Mouse (Mus musculus) neural tube, embryonic 13.5 days (tissue): ENCODE measurements around the gene Chrd. TPM values are rescaled to one million over a fixed set of nuclear protein-coding genes. Genes with fewer than 3 reads are reported as not detected.

Experiments
- ATAC-seq: fragments of 200-750 bp; cut with Nextera tagmentation; 2 replicates; pipeline ENCODE4 v1.8.0; 2017; ENCODE audit warnings: low read depth, mild to moderate bottlenecking, moderate TSS enrichment, moderate library complexity
- H3K27ac ChIP-seq: fragments of 300-500 bp; sonication (generic); replicated peaks from 2 replicates; pipeline ENCODE4 v1.5.1; 2015; ENCODE audit warnings: moderate library complexity, mild to moderate bottlenecking, inconsistent platforms
- H3K27me3 ChIP-seq: fragments of 300-500 bp; sonication (generic); 2 replicates; pipeline ENCODE4 v1.6.1; 2015; ENCODE audit warnings: mild to moderate bottlenecking, inconsistent platforms
- H3K36me3 ChIP-seq: fragments of 300-500 bp; sonication (generic); 2 replicates; pipeline ENCODE4 v1.6.1; 2015; ENCODE audit warnings: mild to moderate bottlenecking, inconsistent platforms
- H3K4me1 ChIP-seq: fragments of 300-500 bp; sonication (generic); replicated peaks from 2 replicates; pipeline ENCODE4 v1.6.1; 2015; ENCODE audit warnings: inconsistent platforms
- H3K4me2 ChIP-seq: fragments of 300-500 bp; sonication (generic); 2 replicates; pipeline ENCODE4 v1.6.1; 2015; ENCODE audit warnings: inconsistent platforms, mild to moderate bottlenecking, moderate library complexity
- H3K4me3 ChIP-seq: fragments of 300-500 bp; sonication (generic); 2 replicates; pipeline ENCODE4 v1.5.1; 2015; ENCODE audit warnings: mild to moderate bottlenecking, inconsistent platforms
- H3K9ac ChIP-seq: fragments of 300-500 bp; sonication (generic); 2 replicates; pipeline ENCODE4 v1.6.1; 2015; ENCODE audit warnings: moderate library complexity, mild to moderate bottlenecking, inconsistent platforms
- H3K9me3 ChIP-seq: fragments of 300-500 bp; sonication (generic); 2 replicates; pipeline ENCODE4 v1.6.1; 2016; ENCODE audit warnings: inconsistent platforms
- WGBS: fragments of 180-500 bp; shearing (Covaris S2); methylation state at CpG from one replicate; pipeline ENCODE4 v1.1.7; 2015; 5-methylcytosine and 5-hydroxymethylcytosine counted together
- polyA plus RNA-seq: library from polyadenylated mRNA; unstranded; fragments of >200 nt; fragmentation: Nextera tagmentation; extraction: Ambion mirVana; gene quantifications from 2 replicates; pipeline ENCODE4 v1.2.1, GENCODE M21; 2015

Gene Chrd
- polyA plus RNA-seq, 1 experiment from 2014 or later = 6.9 TPM

DNA sequence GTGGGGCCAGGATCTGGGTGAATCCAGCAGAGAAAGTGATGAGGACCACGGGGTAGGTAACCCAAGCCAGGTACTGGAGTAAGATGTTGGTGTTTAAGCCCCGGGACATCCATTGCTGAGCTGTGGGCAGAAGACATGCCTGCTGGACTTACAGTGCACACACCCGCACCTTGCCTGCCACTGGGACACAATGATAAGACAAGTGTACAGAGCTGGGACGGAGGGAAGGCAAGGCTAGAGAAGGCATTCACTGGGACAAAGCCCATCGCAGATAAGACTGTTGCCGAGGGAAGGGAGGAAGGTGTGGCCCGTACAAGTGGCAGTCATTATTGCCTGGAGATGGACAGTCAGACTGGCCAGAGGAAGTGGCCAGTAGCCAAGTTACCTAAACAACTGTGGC, 20.0 kb upstream of the Chrd start:
- no peak overlapping the region for H3K4me2 ChIP-seq

DNA sequence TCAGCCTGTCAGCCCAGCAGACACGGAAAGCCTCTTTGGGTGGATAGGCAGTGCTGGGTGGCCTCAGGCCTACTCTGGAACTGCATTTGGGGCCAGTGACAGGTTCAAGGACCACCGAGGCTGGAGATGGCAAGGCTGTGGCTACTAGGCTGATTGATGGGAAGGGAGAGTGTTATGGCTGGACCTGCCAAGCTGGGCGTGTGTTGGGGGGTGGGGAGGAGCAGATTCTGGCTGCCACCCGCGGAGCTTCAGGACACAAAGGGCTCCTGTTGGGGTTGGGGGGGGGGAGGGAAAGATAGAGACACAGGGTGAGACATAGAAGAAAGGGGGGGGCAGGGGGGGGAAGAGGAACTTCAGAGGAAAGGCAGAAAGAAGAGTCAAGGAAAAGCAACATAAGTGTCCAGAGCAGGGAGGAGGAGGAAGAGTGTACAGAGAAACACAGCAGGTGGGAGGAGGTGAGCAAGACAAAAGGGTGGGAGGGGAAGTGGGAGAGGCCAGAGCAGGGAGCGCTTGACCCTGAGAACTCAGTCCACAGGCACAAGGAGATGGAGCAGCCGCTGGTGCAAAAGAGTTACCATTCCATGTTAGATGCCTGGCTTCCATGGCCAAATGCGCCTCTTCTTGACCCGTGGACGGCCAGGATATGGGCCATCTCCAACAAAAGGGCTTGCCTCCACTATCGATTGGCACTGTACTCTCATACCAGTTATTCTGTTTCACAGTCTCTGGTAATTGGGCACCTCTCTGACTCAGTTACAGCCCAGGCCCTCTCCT, 18.4 kb upstream of the Chrd start:
- Histone ChIP-seq H3K9ac (peak overlapping the region; percentile 90), H3K4me3 (peak overlapping the region; percentile 73), H3K27ac (no peak overlapping the region), H3K4me2 (peak overlapping the region; percentile 84), H3K4me1 (peaks cover 56% of the 10 kb centered on the region), H3K27me3 (no peaks in the 10 kb centered on the region), H3K9me3 (no peaks in the 10 kb centered on the region), H3K36me3 (peaks cover 38% of the 10 kb centered on the region)
- WGBS = 19% methylated on average over 11 of the region's 11 CpGs
- no peak for ATAC-seq

More for the DNA sequence above, 20.0 kb upstream of the Chrd start:
- no peak for ATAC-seq
- H3K27me3 ChIP-seq = no peaks in the 10 kb centered on the region
- H3K9ac ChIP-seq = no peak overlapping the region; the same call in 1 of the 2 replicates
- H3K4me3 ChIP-seq = no peak overlapping the region
- WGBS = 89% methylated on average over 7 of the region's 7 CpGs
- H3K27ac ChIP-seq = no peak overlapping the region
- no peaks in the 10 kb centered on the region for H3K9me3 ChIP-seq
- H3K4me1 ChIP-seq = peaks cover 49% of the 10 kb centered on the region
- H3K36me3 ChIP-seq = peaks cover 53% of the 10 kb centered on the region

DNA sequence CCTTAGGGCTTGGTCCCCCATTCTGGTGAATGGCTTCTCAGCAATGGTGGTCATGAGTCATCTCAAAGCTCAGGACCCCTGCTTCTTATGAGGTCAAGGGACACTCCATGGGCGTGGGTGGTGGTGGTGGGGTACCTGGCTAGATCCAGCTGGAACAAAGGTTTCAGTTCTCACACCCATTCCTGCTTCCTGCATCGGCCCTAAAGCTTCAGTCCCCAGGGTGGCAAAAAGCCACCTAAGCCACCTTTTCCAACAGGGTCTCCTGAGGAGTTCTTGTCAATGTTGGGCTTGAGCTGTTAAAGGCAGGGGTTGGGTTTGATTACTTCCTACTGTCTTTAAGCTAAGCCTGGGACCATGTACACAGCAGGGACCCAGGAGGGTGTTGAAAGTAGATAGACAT, 17.8 kb upstream of the Chrd start:
- Histone ChIP-seq H3K4me3 (peak overlapping the region; percentile 73), H3K9ac (peak overlapping the region; percentile 90), H3K27ac (0 out of 2 replicates have a peak overlapping the region, but pooled peaks have one; percentile 93), H3K9me3 (no peaks in the 10 kb centered on the region), H3K4me2 (peak overlapping the region; percentile 84), H3K4me1 (peaks cover 52% of the 10 kb centered on the region), H3K27me3 (no peaks in the 10 kb centered on the region), H3K36me3 (peaks cover 35% of the 10 kb centered on the region)
- WGBS = 50% methylated on average over 2 of the region's 2 CpGs
- no peak for ATAC-seq

- peak overlapping the region; percentile 93 for H3K27ac ChIP-seq
- peaks cover 35% of the 10 kb centered on the region for H3K36me3 ChIP-seq
- 1% methylated on average over 12 of the region's 12 CpGs for WGBS
- H3K27me3 ChIP-seq = no peaks in the 10 kb centered on the region
- ATAC-seq = no peak
- H3K4me1 ChIP-seq = peaks cover 52% of the 10 kb centered on the region
- peak overlapping the region; percentile 73 for H3K4me3 ChIP-seq
- H3K9ac ChIP-seq = peak overlapping the region; percentile 90
- H3K9me3 ChIP-seq = no peaks in the 10 kb centered on the region
- H3K4me2 ChIP-seq = peak overlapping the region; percentile 84
These were observed 17.4 kb upstream of the Chrd start for GRCm38 (mm10) chr16:20715566-20715965.

GRCm38 (mm10) chr16:20715976-20716840, 16.7 kb upstream of the Chrd start:
- 1% methylated on average over 66 of the region's 68 CpGs for WGBS
- peak overlapping the region; percentile 84 for H3K4me2 ChIP-seq
- peak; percentile 84 for ATAC-seq

DNA sequence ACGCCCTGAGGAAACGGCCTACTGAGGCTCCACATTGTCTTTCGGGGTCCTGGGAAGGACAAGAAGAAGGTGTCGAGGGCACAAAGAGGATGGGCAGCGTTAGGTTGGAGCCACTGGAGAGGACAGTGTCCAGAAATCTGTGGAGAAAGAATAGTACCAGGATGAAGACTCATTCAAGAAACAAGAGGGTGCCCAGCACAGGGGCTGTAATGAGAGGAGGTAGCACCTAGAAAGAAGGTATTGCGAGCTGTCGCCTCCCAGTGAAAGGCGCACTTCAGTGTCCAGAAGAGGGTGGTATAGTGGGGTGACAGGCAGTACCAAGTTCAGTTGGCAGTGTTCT, 16.1 kb upstream of the Chrd start:
- 1% methylated on average over 8 of the region's 8 CpGs for WGBS
- Histone ChIP-seq H3K36me3 (peaks cover 35% of the 10 kb centered on the region), H3K4me1 (peaks cover 52% of the 10 kb centered on the region), H3K4me3 (peak overlapping the region; percentile 73), H3K27me3 (no peaks in the 10 kb centered on the region), H3K9me3 (no peaks in the 10 kb centered on the region), H3K9ac (peak overlapping the region; percentile 90), H3K4me2 (peak overlapping the region; percentile 84), H3K27ac (peak overlapping the region; percentile 93)
- ATAC-seq = peak; percentile 24

More at GRCm38 (mm10) chr16:20715976-20716840, 16.7 kb upstream of the Chrd start:
- Histone ChIP-seq H3K36me3 (peaks cover 35% of the 10 kb centered on the region), H3K4me3 (peak overlapping the region; percentile 73), H3K27me3 (no peaks in the 10 kb centered on the region), H3K9me3 (no peaks in the 10 kb centered on the region), H3K9ac (peak overlapping the region; percentile 90), H3K27ac (peak overlapping the region; percentile 93), H3K4me1 (peaks cover 52% of the 10 kb centered on the region)

- H3K9me3 ChIP-seq = no peaks in the 10 kb centered on the region
- peak; percentile 80 for ATAC-seq
- no peaks in the 10 kb centered on the region for H3K27me3 ChIP-seq
- H3K4me2 ChIP-seq = peak within 1 kb of the TSS; percentile 84
- H3K4me1 ChIP-seq = peaks cover 52% of the 10 kb centered on the region
- WGBS = under 1% methylated on average over 62 of the region's 62 CpGs
- H3K36me3 ChIP-seq = peaks cover 35% of the 10 kb centered on the region
- H3K27ac ChIP-seq = peak within 1 kb of the TSS; percentile 93
- H3K9ac ChIP-seq = peak within 1 kb of the TSS; percentile 90
- H3K4me3 ChIP-seq = peak within 1 kb of the TSS; percentile 73
These were observed 15.5 kb upstream of the Chrd start, which contains the start of the genes Polr2h and Clcn2 for GRCm38 (mm10) chr16:20717181-20717977. Gene Polr2h (plus strand): TSS chr16:20717665. Gene Clcn2 (minus strand): TSS chr16:20717746.

DNA sequence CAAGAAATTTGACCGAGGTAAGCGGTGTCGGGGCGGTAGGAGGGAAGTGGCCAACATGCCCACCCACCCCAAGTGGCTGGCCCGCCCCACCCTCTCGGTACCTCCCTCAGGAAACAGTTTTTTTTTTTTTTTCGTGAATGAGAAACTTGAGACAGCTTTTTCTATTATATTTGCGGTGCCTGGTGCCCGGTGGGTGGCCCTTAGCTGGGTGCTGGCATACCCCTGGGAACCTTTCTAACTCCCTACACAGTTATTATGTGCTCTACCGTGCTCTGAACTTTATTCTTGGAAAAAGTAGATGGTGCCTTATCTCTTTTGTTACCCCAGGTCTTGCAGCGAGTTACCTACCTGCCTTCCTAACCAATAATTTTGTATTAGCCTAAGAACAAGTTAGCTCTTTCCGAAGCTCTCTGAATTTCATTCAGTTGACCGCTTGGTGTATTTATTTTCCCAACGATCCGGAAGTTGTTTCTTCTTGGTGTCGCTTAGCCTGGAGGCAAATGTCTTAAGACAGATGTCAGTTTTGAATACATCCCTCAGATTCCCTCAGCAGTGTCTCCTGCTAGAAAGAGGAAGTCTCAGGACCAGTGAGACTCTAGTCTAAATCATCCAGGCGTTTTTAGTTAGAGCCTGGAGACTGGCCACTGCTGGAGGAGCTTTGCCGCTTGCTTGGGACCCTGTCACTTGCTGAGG, 14.8 kb upstream of the Chrd start:
- Histone ChIP-seq H3K4me2 (peak overlapping the region; percentile 84), H3K9me3 (no peaks in the 10 kb centered on the region), H3K9ac (peak overlapping the region; percentile 90), H3K36me3 (peaks cover 30% of the 10 kb centered on the region), H3K27me3 (no peaks in the 10 kb centered on the region), H3K4me1 (peaks cover 47% of the 10 kb centered on the region), H3K4me3 (peak overlapping the region; percentile 73), H3K27ac (peak overlapping the region; percentile 93)
- 5% methylated on average over 18 of the region's 18 CpGs for WGBS
- ATAC-seq = peak; percentile 7

DNA sequence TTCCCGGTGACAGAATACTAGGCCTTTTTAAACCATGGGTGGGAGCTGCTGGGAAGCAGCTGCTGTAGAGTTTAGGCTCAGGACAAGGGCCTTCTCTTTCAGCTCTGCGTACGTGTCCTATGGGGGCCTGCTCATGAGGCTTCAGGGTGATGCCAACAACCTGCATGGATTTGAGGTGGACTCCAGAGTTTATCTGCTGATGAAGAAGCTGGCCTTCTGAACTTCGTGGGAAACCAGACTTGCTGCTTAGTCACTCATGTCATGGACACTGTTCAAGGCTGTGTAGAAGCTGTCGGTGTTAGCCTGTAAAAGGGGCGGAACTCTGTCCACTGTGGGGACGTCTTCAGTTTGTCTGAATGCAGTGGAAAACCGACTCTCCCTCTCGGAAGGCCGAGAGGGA, 11.1 kb upstream of the Chrd start:
- peaks cover 15% of the 10 kb centered on the region for H3K4me1 ChIP-seq
- H3K9me3 ChIP-seq = no peaks in the 10 kb centered on the region
- H3K4me3 ChIP-seq = no peak overlapping the region
- H3K36me3 ChIP-seq = peaks cover 29% of the 10 kb centered on the region
- WGBS = 86% methylated on average over 10 of the region's 10 CpGs
- no peaks in the 10 kb centered on the region for H3K27me3 ChIP-seq
- no peak for ATAC-seq
- H3K9ac ChIP-seq = no peak overlapping the region
- no peak overlapping the region for H3K27ac ChIP-seq
- H3K4me2 ChIP-seq = no peak overlapping the region

- Histone ChIP-seq H3K9me3 (no peaks in the 10 kb centered on the region), H3K27me3 (no peaks in the 10 kb centered on the region), H3K4me2 (no peak overlapping the region), H3K9ac (no peak overlapping the region), H3K4me3 (no peak overlapping the region), H3K4me1 (peaks cover 8% of the 10 kb centered on the region), H3K36me3 (peaks cover 29% of the 10 kb centered on the region), H3K27ac (no peak overlapping the region)
- ATAC-seq = no peak
- 80% methylated on average over 4 of the region's 4 CpGs for WGBS
These were observed 10.2 kb upstream of the Chrd start for GRCm38 (mm10) chr16:20722736-20723135.

GRCm38 (mm10) chr16:20723247-20723646, 9.7 kb upstream of the Chrd start:
- peaks cover 7% of the 10 kb centered on the region for H3K4me1 ChIP-seq
- H3K9ac ChIP-seq = no peak overlapping the region
- no peak overlapping the region for H3K4me2 ChIP-seq
- no peaks in the 10 kb centered on the region for H3K9me3 ChIP-seq
- peaks cover 29% of the 10 kb centered on the region for H3K36me3 ChIP-seq
- no peak overlapping the region for H3K4me3 ChIP-seq
- ATAC-seq = no peak
- 59% methylated on average over 4 of the region's 4 CpGs for WGBS
- H3K27ac ChIP-seq = no peak overlapping the region
- no peaks in the 10 kb centered on the region for H3K27me3 ChIP-seq
